Comparison of ENCODE assay signal across 16 mouse cellular contexts in genomic region chr1:175368062-175368461, GRCm38 (mm10).
DNase-seq lines count a peak whose midpoint lies in the region; TF ChIP-seq lines count a peak whose summit lies in the region.
"Had no signal": no experiment of that assay in that cellular context is flagged by ENCODE, and none has a peak within 500 bp of the region (broad histone marks: within the 10 kb centered on the region; RNA-seq: fewer than 3 reads in every experiment).

No protein-coding gene starts in this region.

- H3K4me1 ChIP-seq in cerebellum, adult 2 months (ENCODE audit: control insufficient read depth, insufficient read depth, low read length), result peaks cover 8% of the 10 kb centered on the region; the same call in 1 of the 2 replicates

- H3K4me3 ChIP-seq in myocyte, result no peak overlapping the region
- H3K4me3 ChIP-seq in cerebellum, adult 2 months (replicated peaks; ENCODE audit: insufficient read depth, low read depth, low read length), result no peak overlapping the region

- no peak for DNase-seq in cerebellum, adult 2 months
- DNase-seq: adrenal gland, adult 2 months; adrenal gland, adult 8-10 months; adrenal gland, postnatal 10 days; adrenal gland, postnatal 14 days; adrenal gland, postnatal 25 days; adrenal gland, postnatal 36 days; B cell, adult 2 months; cerebellum, adult 11 months; cerebellum, adult 11-12 months; cerebellum, adult 18-20 months; cerebellum, adult 8-10 months had no signal

- WGBS in cerebellum, adult 2 months, result 97% methylated on average over 2 of the region's 2 CpGs

- no peak overlapping the region for H3ac ChIP-seq in myocyte (ENCODE audit: control insufficient read depth, insufficient read length)

- H3K4me2 ChIP-seq in myocyte (ENCODE audit: low read depth), result no peak overlapping the region

- no peaks in the 10 kb centered on the region for H3K27me3 ChIP-seq in myocyte (ENCODE audit: control insufficient read depth, insufficient read depth, insufficient read length)
- no peaks in the 10 kb centered on the region for H3K27me3 ChIP-seq in cerebellum, adult 2 months (ENCODE audit: control insufficient read depth, insufficient read depth, low read length)
- H3K27me3 ChIP-seq: CH12.LX, Patski had no signal

- no peaks in the 10 kb centered on the region for H3K36me3 ChIP-seq in myocyte (ENCODE audit: control insufficient read depth, insufficient read depth)
- H3K36me3 ChIP-seq: G1E had no signal

- H3K79me2 ChIP-seq in myocyte (ENCODE audit: control insufficient read depth, insufficient read depth), result no peaks in the 10 kb centered on the region

- TF ChIP-seq CTCF in cerebellum, adult 2 months (IDR thresholded peaks at IDR 0.05; ENCODE audit: borderline replicate concordance, insufficient read depth, low read depth, low read length), result no peak

- H3K27ac ChIP-seq in cerebellum, adult 2 months (ENCODE audit: insufficient read depth, low read length), result no peak overlapping the region

- TF ChIP-seq POLR2A in myocyte (IDR thresholded peaks at IDR 0.05; ENCODE audit: insufficient read length, low read depth), result no peak
- TF ChIP-seq POLR2A in cerebellum, adult 2 months (IDR thresholded peaks at IDR 0.05; ENCODE audit: borderline replicate concordance, insufficient read depth, low read length), result no peak

TF ChIP-seq in myocyte, 11 proteins besides CTCF, POLR2A, EP300 and RAD21:
- peak; percentile 3 to 60 (median 32) for TF ChIP-seq MYOD1 (IDR thresholded peaks at IDR 0.05; ENCODE audit: control insufficient read depth in 1 of 3, insufficient read length in 2 of 3, low read depth in 2 of 3)
- peak in 1 of 3 experiments; percentile 52 for TF ChIP-seq MYOG (IDR thresholded peaks at IDR 0.05; ENCODE audit: control insufficient read depth in 1 of 3, insufficient read depth in 1 of 3, insufficient read length in 2 of 3, low read depth in 2 of 3)
- no peak for TF ChIP-seq CEBPB (IDR thresholded peaks at IDR 0.05; ENCODE audit: insufficient read depth, poor library complexity, severe bottlenecking)
- TF ChIP-seq TCF12 (IDR thresholded peaks at IDR 0.05; ENCODE audit: insufficient read depth, poor library complexity, severe bottlenecking), result peak; percentile 29
